9 mouse cellular contexts compared by ENCODE assay signal in the genomic region with DNA sequence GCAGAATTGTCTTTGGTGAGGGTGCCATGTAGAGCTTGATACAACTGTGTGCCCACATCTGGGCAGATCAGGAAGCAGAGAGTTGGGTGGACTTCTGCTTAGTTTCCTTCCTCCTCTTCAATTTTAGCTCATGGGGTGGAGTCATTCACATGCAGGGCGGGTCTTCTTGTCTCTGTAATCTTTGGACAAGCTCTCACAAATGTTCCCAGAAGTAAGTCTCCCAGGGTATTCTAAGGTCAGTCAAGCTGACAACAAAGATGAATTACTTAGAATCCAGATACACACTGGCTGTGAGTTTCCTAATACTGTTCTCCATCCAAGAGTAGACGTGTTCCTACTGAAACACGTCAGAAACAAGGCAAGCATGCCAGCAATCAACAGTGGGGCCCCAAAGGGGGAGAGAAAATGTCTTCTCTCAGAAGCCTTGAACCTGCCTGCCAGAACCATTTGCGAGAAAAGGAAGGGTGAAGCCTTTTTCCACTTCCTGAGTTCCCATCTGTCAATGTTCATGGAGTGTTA. TPM values are rescaled to one million over a fixed set of nuclear protein-coding genes. Genes with fewer than 3 reads are reported as not detected.
DNase-seq lines count a peak whose midpoint lies in the region; ATAC-seq lines count a peak whose summit lies in the region.
"Had no signal": no experiment of that assay in that cellular context is flagged by ENCODE, and none has a peak within 500 bp of the region (broad histone marks: within the 10 kb centered on the region; RNA-seq: fewer than 3 reads in every experiment).

No protein-coding gene starts in this region.

- ATAC-seq in lung, embryonic 16.5 days (ENCODE audit: low read depth): peak; percentile 59
- no peak for ATAC-seq in frontal cortex, adult (ENCODE audit: low TSS enrichment)
- no peak for ATAC-seq in hindbrain, embryonic 12.5 days (ENCODE audit: low FRiP score)
- no peak for ATAC-seq in erythroblast, adult 5-6 weeks (replicated peaks; ENCODE audit: low FRiP score, poor library complexity, severe bottlenecking)

- H3K4me3 ChIP-seq in lung, embryonic 16.5 days (ENCODE audit: low read length): no peak overlapping the region
- no peak overlapping the region for H3K4me3 ChIP-seq in hindbrain, embryonic 12.5 days
- H3K4me3 ChIP-seq: neural tube, embryonic 13.5 days had no signal

- intact Hi-C loops in heart, postnatal 14 days (cut with DNase I): loop anchor here (5.0 to 10.0 kb wide), 3 partner anchors 136 to 586 kb away; no protein-coding TSS in a partner anchor

- no peaks in the 10 kb centered on the region for H3K9me3 ChIP-seq in lung, embryonic 16.5 days (ENCODE audit: control insufficient read depth, low read length)
- H3K9me3 ChIP-seq in hindbrain, embryonic 12.5 days (replicated peaks): no peaks in the 10 kb centered on the region
- H3K9me3 ChIP-seq: neural tube, embryonic 13.5 days had no signal

- H3K27ac ChIP-seq in lung, embryonic 16.5 days (ENCODE audit: low read length): no peak overlapping the region
- H3K27ac ChIP-seq in hindbrain, embryonic 12.5 days: no peak overlapping the region
- H3K27ac ChIP-seq: neural tube, embryonic 13.5 days had no signal

- peaks cover 7% of the 10 kb centered on the region for H3K4me1 ChIP-seq in lung, embryonic 16.5 days (replicated peaks; ENCODE audit: control insufficient read depth, insufficient read depth, low read length)
- no peaks in the 10 kb centered on the region for H3K4me1 ChIP-seq in hindbrain, embryonic 12.5 days
- H3K4me1 ChIP-seq: neural tube, embryonic 13.5 days had no signal

- WGBS in lung, embryonic 16.5 days: 30% methylated on average over 4 of the region's 4 CpGs
- 80% methylated on average over 4 of the region's 4 CpGs for WGBS in hindbrain, embryonic 12.5 days

- H3K27me3 ChIP-seq in lung, embryonic 16.5 days (ENCODE audit: control insufficient read depth, insufficient read depth, low read depth, low read length): no peaks in the 10 kb centered on the region; the same call in 1 of the 2 replicates
- no peaks in the 10 kb centered on the region for H3K27me3 ChIP-seq in hindbrain, embryonic 12.5 days
- H3K27me3 ChIP-seq: neural tube, embryonic 13.5 days had no signal

- H3K36me3 ChIP-seq in lung, embryonic 16.5 days (ENCODE audit: control insufficient read depth, insufficient read depth, low read length): no peaks in the 10 kb centered on the region
- no peaks in the 10 kb centered on the region for H3K36me3 ChIP-seq in hindbrain, embryonic 12.5 days
- H3K36me3 ChIP-seq: neural tube, embryonic 13.5 days had no signal

- H3K9ac ChIP-seq in lung, embryonic 16.5 days (ENCODE audit: low read length): no peak overlapping the region
- no peak overlapping the region for H3K9ac ChIP-seq in hindbrain, embryonic 12.5 days
- H3K9ac ChIP-seq: neural tube, embryonic 13.5 days had no signal

- no peak overlapping the region for H3K4me2 ChIP-seq in lung, embryonic 16.5 days (ENCODE audit: low read depth, low read length)
- H3K4me2 ChIP-seq in hindbrain, embryonic 12.5 days (replicated peaks): no peak overlapping the region
- H3K4me2 ChIP-seq: neural tube, embryonic 13.5 days had no signal

- peak; percentile 35 to 44 for DNase-seq in spleen, adult 18-20 months
- DNase-seq in spleen, adult 12 weeks (ENCODE audit: low spot score): no peak
- DNase-seq in heart, postnatal 14 days: peak; percentile 22 to 32
- no peak for DNase-seq in right cerebral cortex, postnatal 14 days

RNA-seq across cellular contexts. Expression of a gene that starts 11.2 kb away (rescaled TPM):
- 1 to 10 TPM; 3.5 to 4.6 TPM for total RNA-seq in heart, postnatal 14 days (2021)
- polyA plus RNA-seq in lung, embryonic 16.5 days (2015; fragmentation: Nextera tagmentation; extraction: Ambion mirVana): 0.39 and 0.77 TPM in 2 replicates
- polyA plus RNA-seq in hindbrain, embryonic 12.5 days (2016; fragmentation: Nextera tagmentation; extraction: Ambion mirVana): 0.27 and 0.47 TPM in 2 replicates
- 2.1 and 2.3 TPM in 2 replicates for total RNA-seq in erythroblast, adult 5-6 weeks (2015; ENCODE audit: low replicate concordance)
- 0.85 and 2.1 TPM in 2 replicates for total RNA-seq in erythroblast, adult 5-6 weeks (2017; ENCODE audit: low replicate concordance)

RNA-seq across cellular contexts. Expression of a gene that starts 57.8 kb away (rescaled TPM):
- 10 to 100 TPM in 1 of 2 experiments, 1 to 10 TPM in 1; 8.1 to 11.2 TPM for total RNA-seq in heart, postnatal 14 days (2021)
- polyA plus RNA-seq in lung, embryonic 16.5 days (2015; fragmentation: Nextera tagmentation; extraction: Ambion mirVana): 51.2 and 51.7 TPM in 2 replicates
- 34.3 and 35.1 TPM in 2 replicates for polyA plus RNA-seq in hindbrain, embryonic 12.5 days (2016; fragmentation: Nextera tagmentation; extraction: Ambion mirVana)
- 1.3 TPM in 1 of 2 replicates, not detected in the other for total RNA-seq in erythroblast, adult 5-6 weeks (2015; ENCODE audit: low replicate concordance)
- total RNA-seq in erythroblast, adult 5-6 weeks (2017; ENCODE audit: low replicate concordance): 0.34 and 2.0 TPM in 2 replicates

Comparison
In these comparisons a context has a peak if more than half of its experiments do, and no peak if none do; other contexts are left out.
1. DNase-seq: peak in spleen, adult 18-20 months (2 of 2) and heart, postnatal 14 days (2 of 2); none in spleen, adult 12 weeks (single experiment) and right cerebral cortex, postnatal 14 days (single experiment).